Mouse (Mus musculus) heart, adult 2 months (tissue): ENCODE results near the gene Agpat3. TPM values are rescaled to one million over a fixed set of nuclear protein-coding genes. Genes with fewer than 3 reads are reported as not detected.

Experiments
- DNase-seq, 2 experiments: peaks; one replicate each; pipeline ENCODE4 v3.0.0; 2021
- H3K27ac ChIP-seq: fragments of 200-600 bp; 2 replicates; pipeline ENCODE4 v1.8.1; 2022
- H3K27me3 ChIP-seq: fragments of 200-500 bp; 2 replicates; pipeline ENCODE4 v1.6.1; 2012; ENCODE audit warnings: mild to moderate bottlenecking, low read length, inconsistent platforms, mixed read lengths; ENCODE audit not compliant: control insufficient read depth, insufficient read depth
- H3K36me3 ChIP-seq: fragments of 200-500 bp; 2 replicates; pipeline ENCODE4 v1.6.1; 2012; ENCODE audit warnings: low read length, inconsistent platforms; ENCODE audit not compliant: control insufficient read depth, insufficient read depth
- H3K4me1 ChIP-seq: fragments of 200-500 bp; 2 replicates; pipeline ENCODE4 v1.6.1; 2011; ENCODE audit warnings: low read length; ENCODE audit not compliant: control insufficient read depth, insufficient read depth
- H3K4me3 ChIP-seq: fragments of 200-600 bp; 2 replicates; pipeline ENCODE4 v1.8.1; 2022
- H3K79me2 ChIP-seq: fragments of 200-500 bp; replicated peaks from 2 replicates; pipeline ENCODE4 v1.6.1; 2012; ENCODE audit warnings: mild to moderate bottlenecking, inconsistent platforms, low read length, moderate library complexity, mixed read lengths; ENCODE audit not compliant: control insufficient read depth, insufficient read depth
- H3K9ac ChIP-seq: fragments of 200-500 bp; 2 replicates; pipeline ENCODE4 v1.6.1; 2012; ENCODE audit warnings: low read depth, mild to moderate bottlenecking, control low read depth, inconsistent platforms, low read length, mixed read lengths
- CTCF ChIP-seq: fragments of 200-600 bp; IDR thresholded peaks from 2 replicates; pipeline ENCODE4 v1.8.1; 2022; ENCODE audit warnings: antibody characterized with exemption, mild to moderate bottlenecking, moderate library complexity
- EP300 ChIP-seq: fragments of 200-500 bp; IDR thresholded peaks from 2 replicates; pipeline ENCODE4 v1.6.1; 2011; ENCODE audit warnings: low read depth, low read length, control low read depth; ENCODE audit not compliant: insufficient read depth
- POLR2A ChIP-seq: fragments of 200-500 bp; IDR thresholded peaks from 2 replicates; pipeline ENCODE4 v1.6.1; 2011; ENCODE audit warnings: mild to moderate bottlenecking, low read depth, low read length, control low read depth; ENCODE audit not compliant: insufficient read depth
- WGBS: fragments of 180-500 bp; shearing (Covaris S2); methylation state at CpG from one replicate; pipeline ENCODE4 v1.1.7; 2018; 5-methylcytosine and 5-hydroxymethylcytosine counted together
- intact Hi-C: fragments of 180-260 bp; cut with DNase I; formaldehyde crosslinking; loops from one replicate; pipeline ENCODE4 v1.15.1; 2025
- polyA plus RNA-seq: library from polyadenylated mRNA; depleted of rRNA; stranded (reverse); fragments of >200 nt; gene quantifications from 2 replicates; pipeline ENCODE4 v1.2.3, GENCODE M21; 2012
- total RNA-seq, 2 experiments: library from RNA; stranded (reverse); gene quantifications; 2 replicates each; pipeline ENCODE4 v1.2.3; 2021

The Agpat3 gene
- total and polyA plus RNA-seq, 3 experiments: 209 to 286 (median 232) TPM

DNA sequence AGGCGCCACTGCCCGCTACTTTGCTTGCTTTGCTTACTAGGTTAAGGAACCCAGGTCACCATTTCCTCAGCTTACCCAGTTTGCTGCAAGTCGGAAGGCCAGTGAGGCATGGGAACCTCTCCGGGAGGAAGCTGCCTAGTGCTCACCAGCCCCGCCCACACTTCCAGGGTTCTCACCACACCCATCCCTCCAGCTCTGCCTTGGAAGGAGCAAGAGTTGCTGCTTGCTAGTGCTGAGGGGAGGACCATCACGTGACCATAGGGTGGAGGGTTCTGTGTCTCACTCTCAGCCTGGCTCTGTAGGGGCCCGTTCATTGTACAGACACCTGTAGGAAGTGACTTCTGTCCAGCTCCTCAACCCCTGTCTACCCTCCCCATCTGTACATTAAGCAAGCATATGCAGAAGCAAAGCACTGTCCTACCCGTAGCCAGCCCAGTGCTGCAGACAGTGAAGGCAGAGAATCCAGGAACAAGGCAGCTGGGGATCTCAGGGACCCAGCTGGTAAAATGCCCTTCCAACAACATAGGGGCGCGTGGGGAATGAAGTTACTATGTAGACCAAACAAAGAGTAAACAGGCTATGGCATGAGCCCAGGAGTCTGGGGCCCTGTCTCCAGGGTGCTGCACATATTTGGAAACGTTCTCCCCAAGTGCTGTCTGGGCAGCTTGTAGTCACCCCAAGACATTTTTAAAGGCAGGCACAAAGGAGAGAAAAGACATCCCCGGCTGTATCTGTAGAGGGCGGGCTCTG, 40.2 kb downstream of the Agpat3 start:
- TF ChIP-seq POLR2A: no peak
- TF ChIP-seq EP300: no peak
- no peak for TF ChIP-seq CTCF

DNA sequence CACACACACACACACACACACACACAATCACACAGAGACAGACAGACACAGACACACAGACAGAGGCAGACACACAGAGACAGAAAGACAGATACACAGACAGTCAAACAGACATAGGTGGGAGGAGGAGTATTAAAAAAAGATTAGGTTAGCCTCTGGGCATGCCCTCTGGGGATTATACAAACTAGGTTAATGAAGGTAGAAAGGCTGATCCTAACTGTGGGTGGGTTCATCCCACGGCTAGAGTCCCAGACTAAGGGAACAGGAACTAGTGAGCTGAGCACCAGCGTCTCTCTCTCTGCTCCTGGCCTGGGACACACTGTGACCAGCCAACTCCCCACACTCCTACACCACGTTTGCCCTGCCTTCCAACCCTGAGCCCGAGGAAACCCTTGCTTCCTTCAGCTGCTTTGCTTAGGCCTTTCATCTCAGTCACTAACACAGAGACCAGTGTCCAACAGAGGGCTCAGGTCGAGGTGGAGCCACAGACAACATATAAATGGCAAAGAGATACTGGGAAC, 41.5 kb downstream of the Agpat3 start:
- H3K79me2 ChIP-seq: no peaks in the 10 kb centered on the region
- H3K27ac ChIP-seq: no peak overlapping the region
- intact Hi-C loops: no loop called here
- WGBS: 25% methylated on average over 5 of the region's 5 CpGs
- no peak for DNase-seq
- H3K27me3 ChIP-seq: no peaks in the 10 kb centered on the region
- H3K4me3 ChIP-seq: no peak overlapping the region
- H3K36me3 ChIP-seq: no peaks in the 10 kb centered on the region
- peaks cover 12% of the 10 kb centered on the region for H3K4me1 ChIP-seq
- no peak for TF ChIP-seq POLR2A
- no peak for TF ChIP-seq CTCF
- no peak for TF ChIP-seq EP300
- no peak overlapping the region for H3K9ac ChIP-seq

More for the DNA sequence above, 40.2 kb downstream of the Agpat3 start:
- Histone ChIP-seq H3K27ac (no peak overlapping the region), H3K27me3 (no peaks in the 10 kb centered on the region), H3K4me3 (no peak overlapping the region), H3K79me2 (no peaks in the 10 kb centered on the region), H3K9ac (no peak overlapping the region), H3K4me1 (peaks cover 13% of the 10 kb centered on the region), H3K36me3 (no peaks in the 10 kb centered on the region)
- intact Hi-C loops: no loop called here
- WGBS: 58% methylated on average over 13 of the region's 13 CpGs
- DNase-seq: peak; percentile 45 to 62

DNA sequence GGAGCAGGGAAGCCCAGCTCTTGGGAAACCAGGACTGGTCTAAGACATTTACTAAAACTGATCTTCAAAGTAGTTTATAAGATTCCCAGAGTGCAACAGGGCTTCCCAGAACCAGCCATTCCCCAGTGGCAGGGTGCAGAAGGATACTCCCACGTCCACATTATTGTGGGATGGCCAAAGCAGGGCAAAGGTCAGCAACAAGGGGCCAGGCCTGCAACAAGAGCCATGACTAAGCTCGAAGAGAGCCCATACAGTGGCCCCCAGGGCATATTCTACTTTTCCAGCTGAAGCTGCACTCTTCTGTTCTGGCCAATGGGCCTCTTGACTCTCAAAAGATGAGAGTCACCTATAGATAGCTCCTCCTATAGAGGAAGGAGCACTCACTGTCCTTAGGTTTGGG, 43.7 kb downstream of the Agpat3 start:
- H3K4me1 ChIP-seq: peaks cover 11% of the 10 kb centered on the region
- no peaks in the 10 kb centered on the region for H3K36me3 ChIP-seq
- no peak overlapping the region for H3K9ac ChIP-seq
- DNase-seq: no peak
- TF ChIP-seq CTCF: no peak
- no peak for TF ChIP-seq POLR2A
- TF ChIP-seq EP300: no peak
- H3K79me2 ChIP-seq: no peaks in the 10 kb centered on the region
- no peak overlapping the region for H3K4me3 ChIP-seq
- intact Hi-C loops: no loop called here
- no peaks in the 10 kb centered on the region for H3K27me3 ChIP-seq
- no peak overlapping the region for H3K27ac ChIP-seq
- WGBS: 27% methylated on average over 2 of the region's 2 CpGs

GRCm38 (mm10) chr10:78307391-78307790, 44.9 kb downstream of the Agpat3 start:
- H3K27ac ChIP-seq: no peak overlapping the region
- H3K9ac ChIP-seq: no peak overlapping the region
- TF ChIP-seq CTCF (no peak), POLR2A (no peak), EP300 (no peak)
- peaks cover 8% of the 10 kb centered on the region for H3K4me1 ChIP-seq
- no peak for DNase-seq
- no peaks in the 10 kb centered on the region for H3K27me3 ChIP-seq
- no peaks in the 10 kb centered on the region for H3K36me3 ChIP-seq
- 95% methylated on average over 3 of the region's 3 CpGs for WGBS
- H3K79me2 ChIP-seq: 0 out of 2 replicates have a peak, but pooled peaks cover 1% of the 10 kb centered on the region
- no peak overlapping the region for H3K4me3 ChIP-seq
- intact Hi-C loops: no loop called here

- Histone ChIP-seq H3K27me3 (no peaks in the 10 kb centered on the region), H3K36me3 (no peaks in the 10 kb centered on the region), H3K27ac (no peak overlapping the region), H3K9ac (no peak overlapping the region), H3K4me3 (no peak overlapping the region), H3K4me1 (peaks cover 4% of the 10 kb centered on the region), H3K79me2 (0 out of 2 replicates have a peak, but pooled peaks cover 1% of the 10 kb centered on the region)
- intact Hi-C loops: no loop called here
- DNase-seq: no peak
- WGBS: 64% methylated on average over 4 of the region's 4 CpGs
- no peak for TF ChIP-seq EP300
- TF ChIP-seq CTCF: no peak
- TF ChIP-seq POLR2A: no peak
Measured at GRCm38 (mm10) chr10:78306027-78306426, 46.3 kb downstream of the Agpat3 start.

- H3K4me3 ChIP-seq: no peak overlapping the region
- no peak for TF ChIP-seq POLR2A
- TF ChIP-seq CTCF: no peak
- no peak for TF ChIP-seq EP300
- H3K4me1 ChIP-seq: peaks cover 3% of the 10 kb centered on the region; the same call in 1 of the 2 replicates
- DNase-seq: no peak
- intact Hi-C loops: no loop called here
- no peak overlapping the region for H3K27ac ChIP-seq
- H3K9ac ChIP-seq: no peak overlapping the region
- H3K36me3 ChIP-seq: no peaks in the 10 kb centered on the region
- WGBS: 45% methylated on average over 3 of the region's 3 CpGs
- no peaks in the 10 kb centered on the region for H3K27me3 ChIP-seq
- H3K79me2 ChIP-seq: 0 out of 2 replicates have a peak, but pooled peaks cover 1% of the 10 kb centered on the region
Measured at GRCm38 (mm10) chr10:78304996-78305395, 47.3 kb downstream of the Agpat3 start.
